8 mouse cellular contexts compared by ENCODE assay signal in genomic region chr3:129199609-129200500, GRCm38 (mm10). TPM values are rescaled to one million over a fixed set of nuclear protein-coding genes. Genes with fewer than 3 reads are reported as not detected.
A peak's percentile ranks its signal among the peaks of the same experiment; 100 is the strongest.
DNase-seq lines count a peak whose midpoint lies in the region; ATAC-seq lines count a peak whose summit lies in the region.

Pitx2 (plus strand) TSS chr3:129199878.

- peak within 1 kb of the TSS; percentile 35 for H3K4me3 ChIP-seq in forebrain, embryonic 11.5 days (ENCODE audit: low read depth, low read length)
- peak within 1 kb of the TSS; percentile 59 for H3K4me3 ChIP-seq in intestine, embryonic 16.5 days (ENCODE audit: low read length)
- H3K4me3 ChIP-seq in midbrain, embryonic 16.5 days (ENCODE audit: low read depth, low read length), result peak within 1 kb of the TSS; percentile 31

- intact Hi-C loops in left cerebral cortex, postnatal 14 days (cut with DNase I), result loop anchor here (5.0 kb wide), 2 partner anchors 1198 to 1568 kb away; partner anchors contain the start of gene Neurog2

- under 1% methylated on average over 60 of the region's 60 CpGs for WGBS in forebrain, embryonic 11.5 days
- under 1% methylated on average over 58 of the region's 60 CpGs for WGBS in intestine, embryonic 16.5 days
- under 1% methylated on average over 50 of the region's 60 CpGs for WGBS in midbrain, embryonic 16.5 days

- H3K27ac ChIP-seq in forebrain, embryonic 11.5 days (ENCODE audit: low read depth, low read length), result no peak within 1 kb of the TSS
- H3K27ac ChIP-seq in intestine, embryonic 16.5 days (ENCODE audit: low read length), result peak within 1 kb of the TSS; percentile 49
- H3K27ac ChIP-seq in midbrain, embryonic 16.5 days (ENCODE audit: low read length), result peak within 1 kb of the TSS; percentile 69

- peaks cover 13% of the 10 kb centered on the region for H3K4me1 ChIP-seq in forebrain, embryonic 11.5 days (replicated peaks; ENCODE audit: control insufficient read depth, insufficient read depth, low read length)
- peaks cover 13% of the 10 kb centered on the region for H3K4me1 ChIP-seq in intestine, embryonic 16.5 days (ENCODE audit: control insufficient read depth, insufficient read depth, low read length)
- peaks cover 16% of the 10 kb centered on the region for H3K4me1 ChIP-seq in midbrain, embryonic 16.5 days (ENCODE audit: control insufficient read depth, insufficient read depth, low read length)

- H3K36me3 ChIP-seq in forebrain, embryonic 11.5 days (ENCODE audit: control insufficient read depth, insufficient read depth, low read length), result no peaks in the 10 kb centered on the region
- no peaks in the 10 kb centered on the region for H3K36me3 ChIP-seq in intestine, embryonic 16.5 days (ENCODE audit: control insufficient read depth, insufficient read depth, low read length)
- no peaks in the 10 kb centered on the region for H3K36me3 ChIP-seq in midbrain, embryonic 16.5 days (ENCODE audit: control insufficient read depth, insufficient read depth, low read length)

- H3K9me3 ChIP-seq in forebrain, embryonic 11.5 days (ENCODE audit: control insufficient read depth, low read length), result no peaks in the 10 kb centered on the region
- no peaks in the 10 kb centered on the region for H3K9me3 ChIP-seq in intestine, embryonic 16.5 days (ENCODE audit: control insufficient read depth, low read length)
- no peaks in the 10 kb centered on the region for H3K9me3 ChIP-seq in midbrain, embryonic 16.5 days (replicated peaks; ENCODE audit: control insufficient read depth, low read length, poor library complexity, severe bottlenecking)

- peak within 1 kb of the TSS; percentile 68 for H3K4me2 ChIP-seq in forebrain, embryonic 11.5 days (ENCODE audit: low read depth, low read length, severe bottlenecking)
- peak within 1 kb of the TSS; percentile 90 for H3K4me2 ChIP-seq in intestine, embryonic 16.5 days (ENCODE audit: low read depth, low read length)
- peak within 1 kb of the TSS; percentile 50 for H3K4me2 ChIP-seq in midbrain, embryonic 16.5 days (ENCODE audit: low read length)

- DNase-seq in ovary, postnatal 36 days (ENCODE audit: low spot score), result peak; percentile 26
- no peak for DNase-seq in ovary, postnatal 14 days (ENCODE audit: low spot score)
- DNase-seq in forebrain, embryonic 11.5 days (ENCODE audit: low spot score), result peak; percentile 80
- DNase-seq in left cerebral cortex, postnatal 14 days (ENCODE audit: low spot score in 2 of 2), result no peak
- DNase-seq in right cerebral cortex, postnatal 36 days (ENCODE audit: low spot score in 2 of 2), result no peak

- peaks cover 87% of the 10 kb centered on the region for H3K27me3 ChIP-seq in forebrain, embryonic 11.5 days (ENCODE audit: control insufficient read depth, insufficient read depth, low read length)
- H3K27me3 ChIP-seq in intestine, embryonic 16.5 days (replicated peaks; ENCODE audit: control insufficient read depth, insufficient read depth, low read length), result peaks cover 51% of the 10 kb centered on the region
- H3K27me3 ChIP-seq in midbrain, embryonic 16.5 days (ENCODE audit: control insufficient read depth, insufficient read depth, low read depth, low read length), result peaks cover 43% of the 10 kb centered on the region

- peak within 1 kb of the TSS; percentile 41; the same call in 1 of the 2 replicates for H3K9ac ChIP-seq in forebrain, embryonic 11.5 days (ENCODE audit: low read length)
- H3K9ac ChIP-seq in intestine, embryonic 16.5 days (ENCODE audit: low read depth, low read length), result peak within 1 kb of the TSS; percentile 69
- peak within 1 kb of the TSS; percentile 31 for H3K9ac ChIP-seq in midbrain, embryonic 16.5 days (ENCODE audit: low read depth, low read length)

- peak; percentile 77 for ATAC-seq in forebrain, embryonic 11.5 days (replicated peaks; ENCODE audit: low FRiP score)
- peak; percentile 83 for ATAC-seq in intestine, embryonic 16.5 days
- ATAC-seq in midbrain, embryonic 16.5 days, result peak; percentile 69
- ATAC-seq in erythroblast, adult 5-6 weeks (replicated peaks; ENCODE audit: low FRiP score, poor library complexity, severe bottlenecking), result no peak

RNA-seq across cellular contexts. Expression of gene Pitx2, which starts in this region (rescaled TPM):
- 9.2 and 11.9 TPM in 2 replicates for polyA plus RNA-seq in forebrain, embryonic 11.5 days (2014; fragmentation: Nextera tagmentation; extraction: Ambion mirVana)
- polyA plus RNA-seq in intestine, embryonic 16.5 days (2015; fragmentation: Nextera tagmentation; extraction: Ambion mirVana), result 28.1 and 29.0 TPM in 2 replicates
- polyA plus RNA-seq in midbrain, embryonic 16.5 days (2015; fragmentation: Nextera tagmentation; extraction: Ambion mirVana), result 29.0 and 37.9 TPM in 2 replicates
- total RNA-seq in left cerebral cortex, postnatal 14 days (2021), result not detected
- not detected in 2 replicates for total RNA-seq in erythroblast, adult 5-6 weeks (2015; ENCODE audit: low replicate concordance)
- not detected in 2 replicates for total RNA-seq in erythroblast, adult 5-6 weeks (2017; ENCODE audit: low replicate concordance)

Comparison
In these comparisons a context has a peak if more than half of its experiments do, and no peak if none do; other contexts are left out.
1. DNase-seq: peak in ovary, postnatal 36 days (single experiment) and forebrain, embryonic 11.5 days (single experiment); none in ovary, postnatal 14 days (single experiment), left cerebral cortex, postnatal 14 days (0 of 2) and right cerebral cortex, postnatal 36 days (0 of 2).
2. Peak in every context shown above with its lines, with median percentiles within 50 percentile points of each other: H3K4me2 ChIP-seq, H3K4me3 ChIP-seq and H3K9ac ChIP-seq.